Mouse (Mus musculus): ENCODE measurements around the gene Vmn2r124. TPM values are rescaled to one million over a fixed set of nuclear protein-coding genes. Genes with fewer than 3 reads are reported as not detected.

Gene Vmn2r124
- polyA plus RNA-seq (2012; rRNA removed), result not detected in 2 replicates

GRCm38 (mm10) chr17:18049124-18049523, at the start of gene Vmn2r124:
Gene Vmn2r124 (plus strand): TSS chr17:18049424.

GRCm38 (mm10) chr17:18021433-18021832, 27.8 kb upstream of the Vmn2r124 start, which contains the start of gene Fpr-rs4:
Gene Fpr-rs4 (plus strand): TSS chr17:18021733.

GRCm38 (mm10) chr17:18084716-18085115, 35.5 kb downstream of the Vmn2r124 start, which contains the start of gene Vmn2r91:
Gene Vmn2r91 (plus strand): TSS chr17:18085016.

Other genes starting within 250 kb of the Vmn2r124 start
- 84.8 and 103 TPM in 2 replicates for gene Spaca6, start 222.3 kb upstream of the Vmn2r124 start, polyA plus RNA-seq (2012; rRNA removed)
- gene Has1, start 194.2 kb upstream of the Vmn2r124 start, polyA plus RNA-seq (2012; rRNA removed), result 0.12 and 0.26 TPM in 2 replicates
- 0.09 and 0.10 TPM in 2 replicates for gene Fpr1, start 165.5 kb upstream of the Vmn2r124 start, polyA plus RNA-seq (2012; rRNA removed)
- gene Fpr2, start 161.6 kb upstream of the Vmn2r124 start, polyA plus RNA-seq (2012; rRNA removed), result 0.27 and 0.39 TPM in 2 replicates
- not detected in 2 replicates for gene Fpr3, start 161.6 kb upstream of the Vmn2r124 start, polyA plus RNA-seq (2012; rRNA removed)
- gene Fpr-rs4, start 27.7 kb upstream of the Vmn2r124 start, polyA plus RNA-seq (2012; rRNA removed), result not detected in 2 replicates
- gene Vmn2r91, start 35.6 kb downstream of the Vmn2r124 start, polyA plus RNA-seq (2012; rRNA removed), result not detected in 2 replicates
- gene Vmn2r92, start 102.5 kb downstream of the Vmn2r124 start, polyA plus RNA-seq (2012; rRNA removed), result not detected in 2 replicates
- gene Vmn2r94, start 228.3 kb downstream of the Vmn2r124 start, polyA plus RNA-seq (2012; rRNA removed), result not detected in 2 replicates
- not detected in 2 replicates for gene Vmn2r93, start 248.7 kb downstream of the Vmn2r124 start, polyA plus RNA-seq (2012; rRNA removed)

Measured in central nervous system, embryonic 14 days (tissue).